10 mouse cellular contexts compared by ENCODE assay signal in the genomic region with DNA sequence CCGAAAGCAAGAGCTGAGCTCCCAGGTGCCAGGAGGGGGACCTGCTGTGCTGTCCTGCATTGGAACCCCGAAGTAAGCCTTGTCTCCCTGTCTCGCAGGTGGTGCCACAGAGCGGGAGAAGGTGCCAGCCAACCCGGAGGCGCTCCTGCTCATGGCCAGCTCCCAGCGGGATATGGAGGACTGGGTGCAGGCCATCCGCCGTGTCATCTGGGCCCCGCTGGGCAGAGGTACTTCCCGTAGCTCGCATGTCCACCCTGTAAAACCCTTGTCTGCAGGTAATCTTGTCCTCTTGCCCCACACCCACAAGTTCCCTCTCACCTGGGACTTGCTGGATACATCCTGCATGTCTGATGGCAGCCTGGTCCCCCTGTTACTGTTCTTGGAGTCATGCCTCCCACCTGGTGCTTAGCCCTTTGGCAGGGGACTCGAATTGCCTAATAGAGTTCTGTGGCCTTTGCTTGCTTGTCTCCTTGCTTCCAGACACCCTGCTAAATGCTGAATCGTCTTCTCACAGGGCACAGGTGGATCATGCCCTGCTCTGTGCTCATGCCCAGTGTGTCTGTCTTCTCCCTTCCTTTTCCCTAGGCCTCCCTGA.
"Had no signal": no experiment of that assay in that cellular context is flagged by ENCODE, and none has a peak within 500 bp of the region (broad histone marks: within the 10 kb centered on the region; RNA-seq: fewer than 3 reads in every experiment).

No protein-coding gene starts in this region.

- DNase-seq: kidney, postnatal 25 days; layer of hippocampus, adult 9-11 months; liver, embryonic 13.5 days; lung, adult 2 months; lung, postnatal 14 days; lung, postnatal 4 days; midbrain, embryonic 14.5 days; right cerebral cortex, postnatal 14 days; right cerebral cortex, postnatal 4 days; thymus, postnatal 36 days had no signal
